Mouse (Mus musculus): ENCODE results near the gene Hbp1. TPM values are rescaled to one million over a fixed set of nuclear protein-coding genes. Genes with fewer than 3 reads are reported as not detected.
A peak's percentile ranks its signal among the peaks of the same experiment; 100 is the strongest.

Hbp1 gene
- 100 to 1,000 TPM; 166 to 170 TPM for polyA plus RNA-seq (2017; shearing (Covaris generic))

GRCm38 (mm10) chr12:31949759-31950658 is at the start of gene Hbp1:
Hbp1 (minus strand) TSS chr12:31950535.
- ATAC-seq: peak; percentile 85

DNA sequence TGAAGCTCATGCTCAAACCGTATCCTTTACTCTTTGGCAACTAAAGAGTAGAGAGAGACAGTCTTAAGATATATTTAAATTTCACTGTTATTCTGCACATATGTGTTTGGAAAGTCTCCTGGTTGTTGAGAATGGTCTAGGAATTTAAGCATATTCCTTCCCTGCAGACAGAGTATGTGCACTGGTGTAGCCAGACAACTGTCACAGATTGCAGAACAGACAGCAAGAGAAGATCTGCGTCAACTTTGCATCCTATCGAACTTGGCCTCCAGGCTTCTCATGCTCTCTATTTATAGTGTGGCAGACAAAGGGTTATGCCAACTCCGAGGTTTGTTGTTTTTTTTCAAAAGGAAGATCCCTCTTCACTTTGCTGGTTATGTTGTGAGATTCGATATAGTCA is 48.4 kb upstream of the Hbp1 start:
- no peak for ATAC-seq

GRCm38 (mm10) chr12:31997328-31997878 is 47.1 kb upstream of the Hbp1 start:
- peak; percentile 28 for ATAC-seq

- peak; percentile 95 for ATAC-seq
These were observed 46.5 kb upstream of the Hbp1 start for GRCm38 (mm10) chr12:31996877-31997276.

DNA sequence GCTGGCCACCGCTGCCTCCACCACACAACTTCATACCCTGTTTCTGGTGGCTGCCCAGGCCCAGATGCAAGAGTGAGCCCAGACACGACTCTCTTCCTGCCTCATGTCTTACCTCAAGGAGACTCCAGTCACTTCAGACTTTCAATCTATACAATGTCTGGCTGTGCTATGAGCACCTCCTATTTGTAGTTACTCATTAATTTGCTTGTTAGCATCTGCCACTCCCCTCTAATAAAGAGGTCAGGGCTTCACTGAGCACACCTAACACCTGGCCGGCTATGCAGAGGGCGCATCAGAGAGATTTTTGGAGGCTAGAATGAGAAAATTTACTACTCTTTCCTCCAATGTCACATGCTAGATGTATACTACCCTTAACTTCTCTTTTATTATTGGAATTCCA is 40.2 kb upstream of the Hbp1 start:
- no peak for ATAC-seq

GRCm38 (mm10) chr12:31989726-31990125 is 39.4 kb upstream of the Hbp1 start:
- ATAC-seq: no peak

DNA sequence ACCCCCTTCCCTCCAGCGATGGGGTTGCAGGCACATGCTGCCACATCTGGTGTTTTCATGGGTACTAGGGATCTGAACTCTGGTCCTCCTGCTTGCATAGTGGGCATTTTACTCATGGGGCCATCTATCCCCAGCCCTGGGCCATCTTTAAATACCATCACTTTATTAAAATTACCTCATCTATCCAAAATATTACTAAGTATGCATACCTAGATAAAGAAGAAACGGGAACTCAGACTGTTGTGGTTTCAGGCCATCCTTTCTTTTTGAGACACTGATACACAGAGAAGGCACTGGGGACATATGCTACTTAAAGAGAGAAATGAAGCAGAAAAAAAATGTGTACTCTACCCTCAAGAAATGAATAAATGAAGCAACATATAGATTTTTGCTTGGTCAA is 36.1 kb upstream of the Hbp1 start:
- ATAC-seq: no peak

DNA sequence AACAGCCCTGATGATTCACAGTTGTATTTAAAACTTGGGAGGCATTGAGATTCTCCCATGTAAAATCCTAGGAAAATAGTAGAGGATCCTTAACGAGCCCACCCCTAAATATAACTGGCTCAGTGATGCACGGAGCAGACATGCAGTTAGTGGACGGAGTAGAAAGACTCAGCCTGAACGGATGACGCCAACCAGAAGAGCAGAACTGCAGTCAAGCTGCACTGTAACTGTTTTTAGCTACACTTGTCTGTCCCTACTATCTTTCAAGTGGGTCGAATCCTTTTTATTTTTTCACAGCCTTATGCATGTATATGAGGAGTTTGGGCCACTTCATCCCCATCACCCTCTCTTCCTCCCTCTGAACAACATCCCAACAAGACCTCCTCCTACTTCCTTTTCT is 35.4 kb upstream of the Hbp1 start:
- ATAC-seq: no peak

GRCm38 (mm10) chr12:31984664-31985063 is 34.3 kb upstream of the Hbp1 start:
- ATAC-seq: no peak

GRCm38 (mm10) chr12:31984206-31984605 is 33.9 kb upstream of the Hbp1 start:
- ATAC-seq: no peak

DNA sequence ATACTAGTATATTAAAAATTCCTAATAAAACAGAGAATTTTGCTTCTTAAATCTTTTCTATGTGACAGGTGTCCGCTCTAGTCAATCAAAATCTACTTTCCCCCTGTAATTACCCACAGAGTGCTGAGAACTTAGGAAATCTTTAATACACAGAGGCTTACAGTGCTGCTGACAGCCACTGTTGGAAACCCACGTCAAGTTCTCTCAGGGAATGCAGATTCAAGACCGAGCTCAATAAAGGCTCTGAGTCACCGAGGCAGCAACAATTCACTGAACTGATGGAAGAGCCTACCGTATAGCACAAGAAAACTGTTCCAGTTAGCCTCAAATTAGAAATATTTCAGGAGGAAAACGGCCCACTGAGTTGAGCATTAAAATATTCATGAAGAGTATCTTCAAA is 33.4 kb upstream of the Hbp1 start:
- ATAC-seq: no peak

- no peak for ATAC-seq
These were observed 32.9 kb upstream of the Hbp1 start for GRCm38 (mm10) chr12:31983238-31983637.

GRCm38 (mm10) chr12:31977613-31978195 is 27.4 kb upstream of the Hbp1 start:
- ATAC-seq: no peak

GRCm38 (mm10) chr12:31976544-31976943 is 26.2 kb upstream of the Hbp1 start:
- peak; percentile 57 for ATAC-seq

DNA sequence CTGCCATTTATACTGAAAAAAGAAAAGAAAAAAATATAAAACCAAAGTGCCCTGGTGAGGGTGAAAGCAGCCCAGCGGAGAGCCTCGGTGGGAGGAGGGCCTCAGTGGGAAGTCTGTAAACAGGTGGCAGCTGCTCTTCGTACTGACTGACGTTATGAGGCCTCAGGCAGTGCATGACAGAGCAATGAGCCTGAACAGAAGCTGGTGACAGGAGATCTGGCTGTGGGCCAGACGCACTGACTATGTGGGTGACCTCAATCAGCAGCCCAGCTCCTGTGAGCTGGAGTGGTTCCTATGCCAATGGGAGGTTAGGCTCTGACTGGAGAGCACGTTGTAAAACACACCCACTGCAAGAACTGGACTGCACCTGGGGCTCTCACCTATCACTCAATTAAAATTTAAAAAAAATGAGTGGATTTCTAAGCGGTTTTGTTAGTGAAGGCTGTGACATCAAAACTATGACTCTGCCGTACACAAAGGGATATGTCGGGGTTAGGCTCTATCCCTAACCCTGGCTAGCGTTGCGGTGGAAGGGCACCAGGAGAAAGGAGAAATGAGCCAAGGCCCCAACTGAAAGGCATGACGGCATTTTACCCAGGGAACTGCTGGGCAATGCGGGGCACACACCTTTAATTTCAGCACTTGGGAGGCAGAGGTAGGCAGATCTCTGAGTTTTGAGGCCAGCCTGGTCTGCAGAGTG is 23.3 kb upstream of the Hbp1 start:
- ATAC-seq: no peak

GRCm38 (mm10) chr12:31971547-31971946 is 21.2 kb upstream of the Hbp1 start:
- ATAC-seq: no peak

DNA sequence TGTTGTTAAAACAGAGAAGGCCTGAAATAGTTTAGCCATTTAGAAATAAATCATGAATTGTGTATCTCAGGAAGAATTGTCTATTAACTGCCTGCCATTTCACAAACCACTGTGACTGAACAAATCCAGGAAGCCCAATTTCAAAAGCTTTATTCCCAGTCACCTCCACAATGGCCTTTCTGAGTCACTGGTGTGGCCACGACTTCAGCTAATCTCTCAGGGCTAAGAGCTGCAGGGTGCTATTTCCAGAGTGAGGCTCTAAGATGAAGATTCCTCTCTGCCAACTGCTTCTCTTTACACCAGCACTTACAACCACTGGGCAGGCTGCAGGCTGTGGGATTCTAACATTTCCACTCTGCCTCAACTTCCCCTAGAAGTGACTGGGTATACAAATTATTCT is 18.8 kb upstream of the Hbp1 start:
- no peak for ATAC-seq

DNA sequence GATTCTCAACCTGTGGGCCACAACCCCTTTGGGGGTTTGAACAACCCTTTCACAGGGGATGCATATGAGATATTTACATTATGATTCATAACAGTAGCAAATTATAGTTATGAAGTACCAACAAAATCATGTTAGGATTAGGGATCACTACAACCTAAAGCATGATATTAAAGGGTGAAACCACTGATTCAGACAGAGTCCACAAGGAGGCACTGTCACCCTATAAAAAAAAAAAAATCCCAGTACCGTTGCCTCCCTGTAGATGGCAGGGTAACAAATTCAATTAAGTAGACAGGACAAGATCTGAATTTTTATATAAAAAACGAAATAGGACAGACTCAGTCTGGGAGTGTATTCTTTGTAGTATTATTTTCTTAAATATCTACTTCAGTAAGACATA is 17.2 kb upstream of the Hbp1 start:
- peak; percentile 100 for ATAC-seq

DNA sequence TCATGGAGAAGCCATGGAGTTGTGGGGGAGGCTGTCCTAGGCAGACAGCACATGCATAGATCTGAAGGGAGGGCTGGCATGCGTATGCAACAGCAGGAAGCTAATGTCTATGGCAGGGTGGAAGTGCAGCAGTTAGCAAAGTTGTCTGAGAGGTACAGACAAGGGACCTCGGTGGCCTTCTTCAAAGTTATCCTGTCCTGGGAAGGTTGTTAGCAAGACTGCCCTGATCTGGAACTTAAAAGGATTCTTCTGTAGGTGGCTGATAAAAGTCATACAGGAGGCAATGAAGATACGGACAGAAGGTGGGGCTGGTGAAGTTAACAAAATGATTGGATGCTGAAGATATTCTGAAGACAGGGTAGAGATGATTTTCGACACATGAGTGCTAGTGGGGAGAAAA is 16.1 kb upstream of the Hbp1 start:
- no peak for ATAC-seq

GRCm38 (mm10) chr12:31965517-31966212 is 15.3 kb upstream of the Hbp1 start:
- no peak for ATAC-seq

DNA sequence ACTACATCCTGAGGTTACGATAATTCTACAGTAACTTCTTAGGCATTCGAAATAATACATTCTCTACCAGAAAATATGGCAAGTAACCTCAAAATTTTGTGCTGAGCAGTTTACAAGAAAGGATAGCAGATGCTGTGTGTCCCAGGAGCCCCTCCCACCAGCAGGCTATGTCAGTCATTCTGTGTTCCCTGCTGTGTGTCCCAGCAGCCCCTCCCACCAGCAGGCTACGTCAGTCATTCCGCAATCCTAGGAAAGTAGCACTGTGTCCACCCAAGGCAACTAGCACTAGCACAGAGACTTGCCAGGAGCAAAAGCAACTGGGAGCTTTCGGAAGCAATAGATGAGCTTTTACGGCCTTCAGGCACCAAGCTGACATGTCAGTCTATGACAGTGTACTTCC is 13.7 kb upstream of the Hbp1 start:
- no peak for ATAC-seq

GRCm38 (mm10) chr12:31955843-31956242 is 5.5 kb upstream of the Hbp1 start:
- ATAC-seq: no peak

- no peak for ATAC-seq
These were observed 310 bp upstream of the Hbp1 start for GRCm38 (mm10) chr12:31950659-31951031.
